Mouse (Mus musculus): ENCODE data around the gene Pheta2.

DNA sequence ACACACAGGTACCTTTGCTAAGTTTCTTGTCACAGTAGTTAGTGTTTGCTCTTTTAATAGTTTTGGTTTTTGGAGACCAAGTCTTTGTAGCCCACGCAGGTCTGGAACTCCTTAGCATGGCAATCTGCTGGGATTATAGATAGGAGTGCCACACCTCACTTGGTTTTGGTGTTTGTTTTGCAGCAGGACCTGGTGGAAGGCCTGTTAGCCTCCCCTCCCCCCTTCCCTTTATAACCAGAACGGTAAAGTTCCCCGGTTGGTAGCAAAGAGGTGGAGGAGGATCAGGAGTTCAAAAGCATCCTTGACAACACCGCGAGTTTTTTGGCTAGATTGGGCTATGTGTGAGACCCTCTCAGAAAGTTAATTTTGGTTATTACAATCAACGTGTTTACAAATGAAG lies 6.2 kb downstream of the Pheta2 start:
- no peak for TF ChIP-seq USF1 (IDR thresholded peaks at IDR 0.05; ENCODE audit: low read depth)
- TF ChIP-seq CTCF (IDR thresholded peaks at IDR 0.05; ENCODE audit: control insufficient read depth, insufficient read depth, insufficient read length), result no peak
